In the genomic region with DNA sequence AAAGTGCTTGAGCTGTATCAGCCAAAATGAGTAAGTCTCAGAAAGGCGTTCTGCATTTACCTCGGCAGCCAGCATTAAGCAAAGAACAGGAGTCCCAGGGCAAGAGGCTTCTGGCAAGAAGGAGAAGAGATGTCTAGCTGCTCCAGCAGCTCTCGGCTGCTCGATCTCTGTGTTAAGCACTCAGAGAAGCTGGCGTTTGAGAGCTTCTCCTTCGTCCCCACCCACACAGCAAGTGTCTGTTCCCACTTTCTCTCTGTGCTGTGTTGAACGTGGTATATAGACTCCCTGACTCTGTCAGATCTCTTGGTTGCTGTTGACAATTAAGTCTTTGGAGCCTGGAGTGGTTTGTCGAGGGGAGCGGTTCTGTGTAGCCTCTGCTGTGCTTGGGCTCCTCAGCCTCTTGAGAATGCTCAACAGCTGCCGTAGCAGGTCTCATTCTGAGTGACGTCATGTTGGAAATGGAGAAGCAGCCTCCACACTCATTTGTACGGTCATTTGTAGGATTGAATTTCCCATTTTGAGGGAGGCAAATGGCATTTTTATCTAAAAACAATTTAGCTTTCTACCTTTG, we compare ENCODE assay signal across 15 mouse cellular contexts.
DNase-seq lines count a peak whose midpoint lies in the region; ATAC-seq lines count a peak whose summit lies in the region.
"Had no signal": no experiment of that assay in that cellular context is flagged by ENCODE, and none has a peak within 500 bp of the region (broad histone marks: within the 10 kb centered on the region; RNA-seq: fewer than 3 reads in every experiment).

No protein-coding gene starts in this region.

- no peaks in the 10 kb centered on the region for H3K36me3 ChIP-seq in hindbrain, embryonic 14.5 days (replicated peaks; ENCODE audit: control insufficient read depth, insufficient read depth)
- H3K36me3 ChIP-seq: limb, embryonic 15.5 days; midbrain, embryonic 12.5 days had no signal

- H3K4me1 ChIP-seq in hindbrain, embryonic 14.5 days (replicated peaks; ENCODE audit: control insufficient read depth, insufficient read depth, low read length) = peaks cover 10% of the 10 kb centered on the region; the same call in 1 of the 2 replicates
- H3K4me1 ChIP-seq: limb, embryonic 15.5 days; midbrain, embryonic 12.5 days had no signal

- ATAC-seq in frontal cortex, adult (ENCODE audit: low TSS enrichment) = peak; percentile 94
- ATAC-seq in hindbrain, embryonic 14.5 days (ENCODE audit: low FRiP score) = no peak
- ATAC-seq: inflammation-experienced regulatory T-cells, adult 6 months had no signal

- intact Hi-C loops in left cerebral cortex, postnatal 25 days (cut with DNase I) = loop anchor here (5.0 kb wide), 1 partner anchor 60 kb away; no protein-coding TSS in a partner anchor

- H3K27ac ChIP-seq in hindbrain, embryonic 14.5 days = no peak overlapping the region
- H3K27ac ChIP-seq: kidney, postnatal 0 days; limb, embryonic 15.5 days; midbrain, embryonic 12.5 days had no signal

- no peaks in the 10 kb centered on the region for H3K9me3 ChIP-seq in hindbrain, embryonic 14.5 days (ENCODE audit: control insufficient read depth, low read length)
- H3K9me3 ChIP-seq: limb, embryonic 15.5 days; midbrain, embryonic 12.5 days had no signal

- no peak for DNase-seq in frontal cortex, postnatal 10 days (ENCODE audit: low spot score in 2 of 2)
- peak; percentile 8 to 14 for DNase-seq in layer of hippocampus, adult 8-10 months (ENCODE audit: low spot score in 2 of 2)
- DNase-seq in layer of hippocampus, postnatal 14 days (ENCODE audit: low spot score in 2 of 2) = no peak
- peak; percentile 46 for DNase-seq in brain, adult 2 months (ENCODE audit: low read depth, low spot score)
- peak; percentile 18 to 67 for DNase-seq in left cerebral cortex, postnatal 25 days (ENCODE audit: low spot score in 2 of 2)
- no peak for DNase-seq in hindbrain, embryonic 14.5 days (ENCODE audit: low spot score)
- no peak for DNase-seq in adrenal gland, postnatal 25 days
- DNase-seq: adrenal gland, postnatal 14 days; cerebellum, adult 11 months; lung, postnatal 14 days had no signal

- WGBS in hindbrain, embryonic 14.5 days = 83% methylated on average over 12 of the region's 12 CpGs

- H3K9ac ChIP-seq in hindbrain, embryonic 14.5 days = no peak overlapping the region
- H3K9ac ChIP-seq: limb, embryonic 15.5 days; midbrain, embryonic 12.5 days had no signal

- no peak overlapping the region for H3K4me3 ChIP-seq in hindbrain, embryonic 14.5 days (replicated peaks; ENCODE audit: low read length)
- H3K4me3 ChIP-seq: limb, embryonic 15.5 days; midbrain, embryonic 12.5 days had no signal

- no peak overlapping the region for H3K4me2 ChIP-seq in hindbrain, embryonic 14.5 days (replicated peaks)
- H3K4me2 ChIP-seq: limb, embryonic 15.5 days; midbrain, embryonic 12.5 days had no signal

- H3K27me3 ChIP-seq in hindbrain, embryonic 14.5 days (ENCODE audit: control insufficient read depth, insufficient read depth, low read length) = no peaks in the 10 kb centered on the region
- H3K27me3 ChIP-seq: midbrain, embryonic 12.5 days had no signal

Comparison
In these comparisons a context has a peak if more than half of its experiments do, and no peak if none do; other contexts are left out.
1. DNase-seq: peak in layer of hippocampus, adult 8-10 months (2 of 2), brain, adult 2 months (single experiment) and left cerebral cortex, postnatal 25 days (2 of 2); none in frontal cortex, postnatal 10 days (0 of 2), layer of hippocampus, postnatal 14 days (0 of 2), hindbrain, embryonic 14.5 days (single experiment) and adrenal gland, postnatal 25 days (single experiment).